Mouse (Mus musculus) heart, embryonic 16.5 days (tissue): Measurements from ENCODE around the gene Hist1h4m. TPM values are rescaled to one million over a fixed set of nuclear protein-coding genes. Genes with fewer than 3 reads are reported as not detected.
A peak's percentile ranks its signal among the peaks of the same experiment; 100 is the strongest.
"Not testable (repeated sequence)": the region's sequence is repeated elsewhere in the genome, so short reads cannot be mapped to it uniquely, and the experiment has no call there.

Experiments used
- ATAC-seq: fragments of 200-750 bp; cut with Nextera tagmentation; replicated peaks from 2 replicates; pipeline ENCODE4 v1.8.0; 2017; ENCODE audit warnings: moderate number of reproducible peaks; ENCODE audit not compliant: insufficient read depth, low FRiP score; ENCODE audit errors: extremely low read depth
- H3K27ac ChIP-seq: fragments of 300-500 bp; sonication (generic); 2 replicates; pipeline ENCODE4 v1.5.1; 2014; ENCODE audit warnings: mild to moderate bottlenecking, low read length, control low read depth, moderate library complexity
- H3K27me3 ChIP-seq: fragments of 300-500 bp; sonication (generic); 2 replicates; pipeline ENCODE4 v1.6.1; 2014; ENCODE audit warnings: low read length, mixed read lengths; ENCODE audit not compliant: control insufficient read depth, insufficient read depth
- H3K36me3 ChIP-seq: fragments of 300-500 bp; sonication (generic); 2 replicates; pipeline ENCODE4 v1.6.1; 2014; ENCODE audit not compliant: control insufficient read depth, insufficient read depth
- H3K4me1 ChIP-seq: fragments of 300-500 bp; sonication (generic); 2 replicates; pipeline ENCODE4 v1.6.1; 2014; ENCODE audit warnings: low read length, mixed read lengths; ENCODE audit not compliant: control insufficient read depth, insufficient read depth
- H3K4me2 ChIP-seq: fragments of 300-500 bp; sonication (generic); 2 replicates; pipeline ENCODE4 v1.6.1; 2014; ENCODE audit warnings: low read depth, mild to moderate bottlenecking, control low read depth, low read length
- H3K4me3 ChIP-seq: fragments of 300-500 bp; sonication (generic); 2 replicates; pipeline ENCODE4 v1.5.1; 2014; ENCODE audit warnings: mild to moderate bottlenecking, control low read depth, low read length
- H3K9ac ChIP-seq: fragments of 300-500 bp; sonication (generic); 2 replicates; pipeline ENCODE4 v1.6.1; 2014; ENCODE audit warnings: low read length, control low read depth
- H3K9me3 ChIP-seq: fragments of 300-500 bp; sonication (generic); replicated peaks from 2 replicates; pipeline ENCODE4 v1.6.1; 2016; ENCODE audit warnings: low read length; ENCODE audit not compliant: control insufficient read depth
- WGBS: fragments of 180-500 bp; shearing (Covaris S2); extraction: QIAGEN DNeasy Blood & Tissue Kit; methylation state at CpG from one replicate; pipeline ENCODE4 v1.1.7; 2014; 5-methylcytosine and 5-hydroxymethylcytosine counted together
- polyA plus RNA-seq: library from polyadenylated mRNA; unstranded; fragments of >200 nt; fragmentation: Nextera tagmentation; extraction: Ambion mirVana; gene quantifications from 2 replicates; pipeline ENCODE4 v1.2.1, GENCODE M21; 2015

The Hist1h4m gene
- polyA plus RNA-seq = not detected in 2 replicates

GRCm38 (mm10) chr13:21811539-21811938, at the start of gene Hist1h4m:
Hist1h4m (plus strand) TSS chr13:21811746.
- H3K9me3 ChIP-seq, H3K9ac ChIP-seq, H3K36me3 ChIP-seq, H3K27ac ChIP-seq, H3K4me1 ChIP-seq, H3K27me3 ChIP-seq: not testable (repeated sequence)
- ATAC-seq = peak; percentile 55
- Histone ChIP-seq H3K4me2 (peak within 1 kb of the TSS; percentile 45; the same call in 1 of the 2 replicates), H3K4me3 (0 out of 2 replicates have a peak within 1 kb of the TSS, but pooled peaks have one; percentile 14)
- WGBS = no CpG with 5 or more reads among the region's 24 CpGs

GRCm38 (mm10) chr13:21778814-21779766, 32.5 kb upstream of the Hist1h4m start:
- 6% methylated on average over 33 of the region's 33 CpGs for WGBS
- H3K9me3 ChIP-seq = no peaks in the 10 kb centered on the region
- peak overlapping the region; percentile 85 for H3K9ac ChIP-seq
- peak; percentile 81 for ATAC-seq
- H3K27me3 ChIP-seq = no peaks in the 10 kb centered on the region
- H3K27ac ChIP-seq = peak overlapping the region; percentile 83
- peak overlapping the region; percentile 70 for H3K4me3 ChIP-seq
- peaks cover 20% of the 10 kb centered on the region for H3K4me1 ChIP-seq
- H3K4me2 ChIP-seq = peak overlapping the region; percentile 98
- no peaks in the 10 kb centered on the region for H3K36me3 ChIP-seq

DNA sequence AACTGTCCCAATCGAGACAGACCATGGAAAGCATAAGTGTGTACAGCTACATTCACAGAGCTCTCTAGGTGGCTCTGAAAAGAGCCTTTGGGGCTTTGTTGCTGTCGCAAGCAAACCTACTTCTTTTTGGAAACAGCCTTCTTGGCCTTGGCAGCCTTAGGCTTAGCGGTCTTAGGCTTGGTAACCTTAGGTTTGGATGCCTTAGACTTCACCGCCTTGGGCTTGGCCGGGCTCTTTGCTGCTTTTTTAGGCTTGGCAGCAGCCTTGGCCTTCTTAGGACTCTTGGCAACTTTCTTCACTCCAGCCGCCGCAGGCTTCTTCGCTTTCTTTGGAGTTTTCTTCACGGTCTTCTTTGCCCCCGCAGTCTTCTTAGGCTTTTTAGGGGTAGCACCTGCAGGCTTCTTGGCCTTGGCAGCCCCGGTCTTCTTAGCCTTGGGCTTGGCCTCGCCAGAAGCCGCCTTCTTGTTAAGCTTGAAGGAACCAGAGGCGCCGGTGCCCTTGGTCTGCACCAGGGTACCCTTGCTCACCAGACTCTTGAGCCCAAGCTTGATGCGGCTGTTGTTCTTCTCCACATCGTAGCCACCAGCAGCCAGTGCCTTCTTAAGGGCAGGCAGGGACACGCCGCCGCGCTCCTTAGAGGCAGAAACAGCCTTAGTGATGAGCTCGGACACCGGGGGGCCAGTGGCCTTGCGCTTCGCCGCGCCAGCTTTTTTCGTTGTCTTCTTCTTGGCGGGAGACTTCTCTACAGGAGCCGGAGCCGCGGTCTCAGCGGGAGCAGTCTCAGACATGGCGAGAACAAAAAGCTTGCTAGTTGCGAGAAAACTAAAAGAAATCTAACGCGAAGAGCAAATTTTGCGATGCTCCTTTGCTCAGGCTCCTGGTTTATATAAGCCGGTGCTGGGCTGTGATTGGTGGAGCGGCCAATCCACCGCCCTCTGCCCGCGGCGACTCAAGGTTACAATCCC, 31.5 kb upstream of the Hist1h4m start, which contains the start of gene Hist1h1b:
Gene Hist1h1b, minus strand, starts transcription at position 859 of the 965 bp plus-strand sequence.
- no peaks in the 10 kb centered on the region for H3K27me3 ChIP-seq
- peak within 1 kb of the TSS; percentile 85 for H3K9ac ChIP-seq
- H3K9me3 ChIP-seq = no peaks in the 10 kb centered on the region
- peak within 1 kb of the TSS; percentile 83 for H3K27ac ChIP-seq
- peak within 1 kb of the TSS; percentile 70 for H3K4me3 ChIP-seq
- ATAC-seq = peak; percentile 29; the same call in 1 of the 2 replicates
- H3K4me2 ChIP-seq = peak within 1 kb of the TSS; percentile 98
- WGBS = under 1% methylated on average over 44 of the region's 44 CpGs
- no peaks in the 10 kb centered on the region for H3K36me3 ChIP-seq
- H3K4me1 ChIP-seq = peaks cover 24% of the 10 kb centered on the region

- H3K4me2 ChIP-seq = peak overlapping the region; percentile 98
- no peaks in the 10 kb centered on the region for H3K36me3 ChIP-seq
- H3K9me3 ChIP-seq = no peaks in the 10 kb centered on the region
- H3K27me3 ChIP-seq = no peaks in the 10 kb centered on the region
- peak overlapping the region; percentile 70 for H3K4me3 ChIP-seq
- peak overlapping the region; percentile 85 for H3K9ac ChIP-seq
- ATAC-seq = no peak
- H3K27ac ChIP-seq = peak overlapping the region; percentile 83
- peaks cover 28% of the 10 kb centered on the region for H3K4me1 ChIP-seq
- 38% methylated on average over 6 of the region's 6 CpGs for WGBS
Observed at GRCm38 (mm10) chr13:21781021-21781555, 30.5 kb upstream of the Hist1h4m start.

DNA sequence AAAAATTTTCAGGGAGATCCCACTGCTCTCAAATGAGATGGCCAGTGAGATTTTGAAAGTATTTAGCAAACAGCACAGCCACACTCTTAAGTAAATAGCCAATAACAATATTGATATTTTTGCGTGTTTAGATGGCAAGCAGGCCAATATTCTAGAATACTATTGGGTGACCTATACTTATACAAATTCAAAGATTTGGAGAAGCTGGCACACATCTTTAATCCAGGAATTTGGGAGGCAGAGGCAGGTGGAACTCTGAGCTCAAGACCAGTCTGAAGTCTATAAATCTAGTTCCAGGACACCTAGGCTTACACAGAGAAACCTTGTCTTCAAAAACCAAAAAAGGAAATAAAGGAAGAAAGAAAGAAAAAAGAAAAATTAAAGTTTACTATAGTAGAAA, 29.9 kb upstream of the Hist1h4m start:
- no peak for ATAC-seq
- Histone ChIP-seq H3K9ac (no peak overlapping the region), H3K27me3 (no peaks in the 10 kb centered on the region), H3K4me1 (peaks cover 30% of the 10 kb centered on the region), H3K4me3 (no peak overlapping the region), H3K36me3 (no peaks in the 10 kb centered on the region), H3K9me3 (no peaks in the 10 kb centered on the region), H3K27ac (no peak overlapping the region), H3K4me2 (no peak overlapping the region)
- WGBS = 94% methylated on average over 1 of the region's 1 CpGs

- Histone ChIP-seq H3K4me2 (peak overlapping the region; percentile 79), H3K27ac (peak overlapping the region; percentile 86), H3K9ac (peak overlapping the region; percentile 75), H3K4me3 (peak overlapping the region; percentile 54), H3K4me1 (peaks cover 30% of the 10 kb centered on the region)
- not testable (repeated sequence) for ATAC-seq, H3K9me3 ChIP-seq, H3K27me3 ChIP-seq, H3K36me3 ChIP-seq
- WGBS = 2% methylated on average over 13 of the region's 35 CpGs
Observed at GRCm38 (mm10) chr13:21782361-21783254, 28.9 kb upstream of the Hist1h4m start.

- Histone ChIP-seq H3K27me3 (no peaks in the 10 kb centered on the region), H3K4me1 (peaks cover 30% of the 10 kb centered on the region), H3K4me2 (peak within 1 kb of the TSS; percentile 79), H3K4me3 (peak within 1 kb of the TSS; percentile 54), H3K9ac (peak within 1 kb of the TSS; percentile 75), H3K36me3 (no peaks in the 10 kb centered on the region), H3K9me3 (no peaks in the 10 kb centered on the region), H3K27ac (peak within 1 kb of the TSS; percentile 86)
- 0% methylated on average over 11 of the region's 20 CpGs for WGBS
- ATAC-seq = peak; percentile 68
Observed at GRCm38 (mm10) chr13:21783255-21783617, 28.3 kb upstream of the Hist1h4m start, which contains the start of gene Hist1h3i. Hist1h3i (minus strand) TSS chr13:21783370.

DNA sequence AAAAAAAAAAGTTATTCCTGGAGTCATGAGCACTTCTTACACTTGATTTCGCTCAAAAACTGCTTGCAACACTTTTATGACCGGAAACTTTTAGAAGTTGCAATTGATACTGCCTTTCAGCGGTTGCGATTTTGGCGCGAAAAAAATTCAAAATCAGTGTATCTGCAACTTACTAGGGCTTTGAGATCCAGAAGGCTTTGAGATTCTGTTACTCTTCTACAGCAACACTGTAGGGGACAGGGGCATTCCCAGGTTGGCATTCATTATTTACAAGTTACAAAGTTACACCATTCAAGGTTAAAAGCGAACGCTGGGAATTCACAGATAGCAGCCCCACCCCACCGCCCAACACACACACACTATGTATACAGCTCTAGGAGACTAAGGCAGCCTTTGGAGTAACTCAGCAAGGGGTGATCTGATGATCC, 27.8 kb upstream of the Hist1h4m start:
- WGBS = 3% methylated on average over 9 of the region's 9 CpGs
- peaks cover 30% of the 10 kb centered on the region for H3K4me1 ChIP-seq
- peak overlapping the region; percentile 62 for H3K4me2 ChIP-seq
- no peaks in the 10 kb centered on the region for H3K36me3 ChIP-seq
- no peak for ATAC-seq
- H3K27me3 ChIP-seq = no peaks in the 10 kb centered on the region
- H3K4me3 ChIP-seq = peak overlapping the region; percentile 54
- H3K27ac ChIP-seq = peak overlapping the region; percentile 49
- H3K9me3 ChIP-seq = no peaks in the 10 kb centered on the region
- peak overlapping the region; percentile 28 for H3K9ac ChIP-seq
